10 mouse cellular contexts compared by ENCODE assay signal in genomic region chr3:129392814-129393804, GRCm38 (mm10).
DNase-seq lines count a peak whose midpoint lies in the region; ATAC-seq and TF ChIP-seq lines count a peak whose summit lies in the region.
"Had no signal": no experiment of that assay in that cellular context is flagged by ENCODE, and none has a peak within 500 bp of the region (broad histone marks: within the 10 kb centered on the region; RNA-seq: fewer than 3 reads in every experiment).

No protein-coding gene starts in this region.

- TF ChIP-seq POLR2A in liver, adult 2 months (IDR thresholded peaks at IDR 0.05; ENCODE audit: extremely low read depth, insufficient read depth, low read length), result no peak

- H3K9me3 ChIP-seq in embryonic facial prominence, embryonic 10.5 days, result peaks cover 2% of the 10 kb centered on the region; the same call in 1 of the 2 replicates

- H3K9ac ChIP-seq in liver, adult 2 months (ENCODE audit: low read depth, low read length), result no peak overlapping the region

- no peak for TF ChIP-seq CTCF in liver, adult 2 months (IDR thresholded peaks at IDR 0.05; ENCODE audit: low read depth, low read length)

- H3K27ac ChIP-seq in liver, adult 2 months (replicated peaks; ENCODE audit: insufficient read depth, low read depth, low read length), result no peak overlapping the region
- H3K27ac ChIP-seq in embryonic facial prominence, embryonic 10.5 days (replicated peaks), result peak overlapping the region; percentile 20; the same call in 1 of the 2 replicates

- H3K79me2 ChIP-seq in liver, adult 2 months (ENCODE audit: control insufficient read depth, insufficient read depth, low read length), result no peaks in the 10 kb centered on the region

- DNase-seq in CD4-positive, CD25-positive, alpha-beta regulatory T cell, adult 2 months (ENCODE audit: low read depth, low spot score), result peak; percentile 6
- no peak for DNase-seq in liver, adult 2 months (ENCODE audit: extremely low read depth, low read depth, low spot score)
- no peak for DNase-seq in liver
- no peak for DNase-seq in embryonic facial prominence, embryonic 10.5 days (ENCODE audit: low spot score)
- peak; percentile 11 for DNase-seq in kidney, postnatal 14 days
- DNase-seq in thymus, postnatal 14 days, result no peak
- DNase-seq: cerebellum, adult 18-20 months; left cerebral cortex, postnatal 4 days had no signal

- no peak for ATAC-seq in CD4-positive, CD25-positive, alpha-beta regulatory T cell, adult 4 months
- no peak for ATAC-seq in monocyte, adult 5-6 weeks (replicated peaks; ENCODE audit: insufficient number of reproducible peaks, low FRiP score, low TSS enrichment, poor library complexity, severe bottlenecking)

- WGBS in liver, adult 2 months, result 79% methylated on average over 23 of the region's 23 CpGs
- WGBS in embryonic facial prominence, embryonic 10.5 days, result 80% methylated on average over 23 of the region's 23 CpGs

- H3K27me3 ChIP-seq in liver, adult 2 months (ENCODE audit: control insufficient read depth, insufficient read depth, low read length), result no peaks in the 10 kb centered on the region
- H3K27me3 ChIP-seq in embryonic facial prominence, embryonic 10.5 days (replicated peaks; ENCODE audit: low read depth, poor library complexity, severe bottlenecking), result no peaks in the 10 kb centered on the region

- no peaks in the 10 kb centered on the region for H3K36me3 ChIP-seq in liver, adult 2 months (ENCODE audit: control insufficient read depth, insufficient read depth, low read length)
- no peaks in the 10 kb centered on the region for H3K36me3 ChIP-seq in embryonic facial prominence, embryonic 10.5 days (replicated peaks)

- H3K4me1 ChIP-seq in liver, adult 2 months (ENCODE audit: control insufficient read depth, insufficient read depth, low read length), result no peaks in the 10 kb centered on the region
- peaks cover 15% of the 10 kb centered on the region for H3K4me1 ChIP-seq in embryonic facial prominence, embryonic 10.5 days

- H3K4me3 ChIP-seq in liver, adult 2 months (ENCODE audit: insufficient read depth, low read depth, low read length), result peak overlapping the region; percentile 49
- no peak overlapping the region for H3K4me3 ChIP-seq in embryonic facial prominence, embryonic 10.5 days

Comparison
In these comparisons a context has a peak if more than half of its experiments do, and no peak if none do; other contexts are left out.
1. DNase-seq: peak in CD4-positive, CD25-positive, alpha-beta regulatory T cell, adult 2 months (single experiment) and kidney, postnatal 14 days (single experiment); none in liver, adult 2 months (single experiment), liver (single experiment), embryonic facial prominence, embryonic 10.5 days (single experiment) and thymus, postnatal 14 days (single experiment).